Mouse (Mus musculus): ENCODE data around the gene Mfsd5. TPM values are rescaled to one million over a fixed set of nuclear protein-coding genes. Genes with fewer than 3 reads are reported as not detected.

The Mfsd5 gene
- polyA plus RNA-seq, 1 experiment from 2014 or later: 46.7 TPM

DNA sequence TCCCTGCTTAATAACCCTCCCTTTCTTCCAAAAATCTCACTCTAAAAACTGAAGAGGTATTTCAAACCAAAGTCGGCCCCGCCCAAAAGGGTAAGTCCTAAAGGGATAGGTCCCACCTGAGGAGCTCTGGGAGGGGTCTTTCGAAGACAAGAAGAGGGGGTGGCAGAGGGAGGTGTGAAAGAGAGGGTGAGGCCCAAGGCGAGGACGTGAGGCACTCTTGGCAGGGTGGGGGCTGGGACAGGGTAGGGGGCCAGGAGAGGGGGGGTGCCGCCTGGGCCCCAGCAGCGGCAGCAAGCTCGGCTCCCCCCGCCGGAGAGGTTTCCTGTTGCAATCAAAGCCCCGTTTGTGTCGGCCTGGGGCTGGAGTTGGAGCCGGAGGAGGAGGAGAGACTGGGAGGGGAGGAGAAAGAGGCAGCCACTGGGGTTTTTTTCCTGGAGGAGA, 30.0 kb upstream of the Mfsd5 start:
- no peaks in the 10 kb centered on the region for H3K36me3 ChIP-seq (ENCODE audit: poor library complexity, severe bottlenecking)
- H3K4me2 ChIP-seq: peak overlapping the region; percentile 19; the same call in 1 of the 2 replicates
- no peak overlapping the region for H3K4me3 ChIP-seq
- peaks cover 48% of the 10 kb centered on the region for H3K4me1 ChIP-seq
- H3K27me3 ChIP-seq: peaks cover 60% of the 10 kb centered on the region
- H3K27ac ChIP-seq: no peak overlapping the region
- WGBS: 2% methylated on average over 13 of the region's 13 CpGs
- no peak overlapping the region for H3K9ac ChIP-seq
- no peaks in the 10 kb centered on the region for H3K9me3 ChIP-seq (replicated peaks)
- ATAC-seq: no peak

DNA sequence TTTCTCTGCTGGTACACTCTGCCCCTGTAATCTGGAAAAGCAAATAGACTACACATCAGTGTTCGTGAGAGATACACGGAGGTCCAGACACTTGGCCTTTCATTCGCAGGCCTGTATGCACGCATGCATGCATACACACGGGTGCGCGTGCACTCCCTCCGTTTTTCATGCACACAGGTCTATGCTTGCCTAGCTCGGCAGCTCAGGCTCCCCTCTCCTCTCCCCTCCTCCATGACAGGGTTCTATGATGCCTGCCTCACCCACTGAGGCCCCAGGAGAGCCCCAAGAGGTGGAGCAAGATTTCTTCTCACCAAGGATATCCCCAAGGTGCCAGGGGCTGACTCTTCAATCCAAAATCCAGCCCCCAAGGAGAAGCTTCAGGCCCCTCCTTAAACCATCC, 29.3 kb upstream of the Mfsd5 start:
- H3K4me3 ChIP-seq: no peak overlapping the region
- H3K4me1 ChIP-seq: peaks cover 44% of the 10 kb centered on the region
- H3K9me3 ChIP-seq (replicated peaks): no peaks in the 10 kb centered on the region
- H3K36me3 ChIP-seq (ENCODE audit: poor library complexity, severe bottlenecking): no peaks in the 10 kb centered on the region
- H3K4me2 ChIP-seq: no peak overlapping the region
- no peak overlapping the region for H3K9ac ChIP-seq
- 47% methylated on average over 9 of the region's 9 CpGs for WGBS
- H3K27ac ChIP-seq: no peak overlapping the region
- no peak for ATAC-seq
- H3K27me3 ChIP-seq: peaks cover 57% of the 10 kb centered on the region

DNA sequence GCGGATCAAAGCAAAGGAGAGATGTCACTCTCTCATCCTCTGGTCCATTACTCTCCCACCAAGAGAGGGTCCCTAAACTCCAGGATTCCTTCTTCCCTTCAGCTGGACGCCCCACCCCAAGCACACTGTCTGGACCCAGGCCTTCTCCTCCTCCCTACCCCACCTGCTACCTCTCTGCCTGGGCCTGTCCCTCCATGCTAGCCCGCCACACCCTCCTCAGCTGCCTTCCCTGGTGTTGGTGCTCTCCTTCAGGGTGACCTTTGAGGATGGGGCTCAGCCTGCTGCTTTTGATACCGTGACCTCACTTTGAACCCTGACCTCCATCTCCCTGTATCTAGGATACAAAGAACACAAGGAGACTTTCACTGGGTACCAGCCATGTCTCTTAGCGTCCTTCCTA, 28.7 kb upstream of the Mfsd5 start:
- Histone ChIP-seq H3K27ac (no peak overlapping the region), H3K4me2 (no peak overlapping the region), H3K36me3 (ENCODE audit: poor library complexity, severe bottlenecking) (no peaks in the 10 kb centered on the region), H3K4me1 (peaks cover 41% of the 10 kb centered on the region), H3K9ac (no peak overlapping the region), H3K9me3 (replicated peaks) (no peaks in the 10 kb centered on the region), H3K27me3 (peaks cover 57% of the 10 kb centered on the region), H3K4me3 (no peak overlapping the region)
- ATAC-seq: no peak
- 67% methylated on average over 5 of the region's 5 CpGs for WGBS

DNA sequence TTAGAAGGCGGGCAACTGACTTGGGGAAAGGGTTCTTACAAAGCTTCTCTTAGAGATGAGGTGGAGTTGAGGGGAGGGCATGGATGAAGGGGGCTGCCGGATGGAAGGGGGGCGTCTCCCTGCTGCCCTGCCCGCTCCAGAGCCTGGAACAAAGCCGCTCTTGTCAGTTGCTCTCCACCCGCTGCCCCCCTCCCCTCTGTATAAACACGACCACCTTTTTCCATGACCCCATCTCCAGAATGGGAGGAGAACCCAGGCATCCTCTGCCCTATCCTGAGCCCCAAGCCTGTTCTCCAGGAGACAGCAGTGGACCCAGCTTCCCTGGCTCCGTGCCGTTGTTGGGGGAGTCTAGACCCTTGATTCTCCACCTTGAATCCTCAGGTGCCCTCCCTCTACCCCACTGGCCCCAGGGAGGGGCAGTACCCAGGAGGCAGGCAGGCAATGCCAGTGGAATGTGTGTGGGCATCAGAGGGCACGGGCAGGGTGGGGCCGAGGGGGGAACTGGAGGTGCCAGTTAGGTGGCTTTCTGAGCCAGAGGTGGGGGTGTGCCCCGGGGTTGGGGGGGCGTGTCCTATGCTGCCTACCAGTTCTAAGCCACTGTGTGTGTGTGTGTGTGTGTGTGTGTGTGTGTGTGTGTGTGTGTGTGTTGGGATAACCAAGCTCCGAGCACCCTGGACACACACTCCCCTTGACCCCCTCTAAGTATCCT, 23.6 kb upstream of the Mfsd5 start:
- Histone ChIP-seq H3K9ac (no peak overlapping the region), H3K4me1 (peaks cover 30% of the 10 kb centered on the region), H3K4me2 (no peak overlapping the region), H3K9me3 (replicated peaks) (no peaks in the 10 kb centered on the region), H3K27me3 (peaks cover 54% of the 10 kb centered on the region), H3K4me3 (no peak overlapping the region), H3K27ac (no peak overlapping the region), H3K36me3 (ENCODE audit: poor library complexity, severe bottlenecking) (no peaks in the 10 kb centered on the region)
- ATAC-seq: no peak
- WGBS: 50% methylated on average over 14 of the region's 14 CpGs

DNA sequence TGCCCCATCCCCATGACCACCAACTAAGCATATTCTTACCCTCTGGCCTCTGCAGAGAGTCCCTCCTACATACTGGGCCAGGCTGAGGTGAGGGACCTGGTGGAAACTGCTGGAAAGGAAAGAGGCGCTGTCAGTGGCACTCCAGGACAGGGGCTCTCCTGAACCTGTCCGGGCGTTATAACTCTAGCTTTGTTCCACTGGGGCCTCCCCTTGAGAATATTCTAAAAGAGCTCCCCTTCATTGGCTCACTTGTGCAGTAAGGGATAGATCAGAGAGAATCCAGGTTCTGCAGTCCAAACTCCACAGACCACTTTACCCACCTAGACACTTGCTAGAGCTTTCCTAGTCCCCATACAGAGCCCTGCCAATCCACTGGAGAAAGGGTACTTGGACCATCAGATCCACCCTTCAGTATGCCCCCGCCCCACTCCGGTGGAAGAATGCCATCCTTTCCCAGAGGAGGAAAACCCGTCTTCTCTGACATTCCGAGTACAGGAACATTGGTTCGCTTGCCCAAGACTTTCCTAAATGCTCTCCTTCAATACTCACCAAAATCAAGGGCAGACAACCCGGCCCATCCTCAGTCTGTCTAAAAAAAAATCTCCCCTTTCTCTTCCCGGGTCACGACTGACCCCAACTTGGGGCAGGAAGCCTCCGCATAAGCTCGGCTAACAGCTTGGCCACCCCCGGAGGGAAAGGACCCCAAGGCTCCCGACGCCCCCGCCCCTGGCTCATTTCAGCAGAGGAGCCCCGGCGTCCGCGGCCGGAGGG, 22.6 kb upstream of the Mfsd5 start:
- 10% methylated on average over 20 of the region's 22 CpGs for WGBS
- H3K9ac ChIP-seq: peak overlapping the region; percentile 70
- H3K9me3 ChIP-seq (replicated peaks): no peaks in the 10 kb centered on the region
- peaks cover 52% of the 10 kb centered on the region for H3K27me3 ChIP-seq
- H3K36me3 ChIP-seq (ENCODE audit: poor library complexity, severe bottlenecking): no peaks in the 10 kb centered on the region
- peak overlapping the region; percentile 93 for H3K4me2 ChIP-seq
- H3K4me3 ChIP-seq: peak overlapping the region; percentile 52
- no peak overlapping the region; the same call in 1 of the 2 replicates for H3K27ac ChIP-seq
- no peak for ATAC-seq
- peaks cover 30% of the 10 kb centered on the region for H3K4me1 ChIP-seq

DNA sequence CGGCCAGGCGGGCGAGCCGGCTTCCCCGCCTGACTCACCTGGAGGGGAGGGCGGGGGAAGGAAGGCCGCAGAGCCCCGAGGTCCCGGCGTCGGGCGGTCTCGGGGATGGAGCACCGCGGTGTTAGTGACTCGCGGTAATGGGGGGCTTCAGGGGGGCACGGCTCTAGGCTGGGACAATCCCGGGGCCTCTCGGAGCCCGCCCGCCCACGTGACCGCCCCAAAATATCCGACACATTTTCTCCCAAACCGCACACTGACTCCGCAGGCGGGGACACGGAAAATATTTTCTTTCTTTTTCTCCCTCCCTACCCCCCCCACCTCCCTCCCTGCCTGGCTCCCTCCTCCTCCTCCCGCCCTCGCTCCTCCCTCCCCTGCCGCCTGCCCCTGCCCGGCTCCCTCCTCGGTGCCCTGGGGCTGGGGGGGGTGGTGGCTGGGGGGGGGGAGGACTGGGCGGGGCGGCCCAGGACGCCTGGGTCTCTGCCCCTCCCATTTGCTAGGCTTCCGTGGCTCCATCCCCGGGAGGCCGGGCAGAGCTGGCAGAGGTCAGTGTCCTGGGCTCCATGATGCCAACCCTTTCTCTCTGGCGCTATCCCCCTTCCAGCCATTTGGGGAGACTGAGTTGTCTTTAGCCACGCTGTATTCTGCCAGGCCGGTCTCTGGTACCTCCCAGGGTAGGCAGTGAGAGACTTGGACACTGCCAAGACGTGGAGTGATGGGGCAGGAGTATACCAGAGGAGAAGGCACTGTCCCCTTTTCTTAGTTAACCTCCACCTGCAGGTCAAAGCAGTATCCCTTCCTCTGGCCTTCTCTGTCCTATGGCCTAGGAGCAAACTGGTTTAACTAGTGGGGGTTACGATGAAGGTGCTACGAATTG, 21.8 kb upstream of the Mfsd5 start, which contains the start of gene Rarg:
TSS of gene Rarg (minus strand) at position 316 of the 874 bp plus-strand sequence.
- under 1% methylated on average over 36 of the region's 46 CpGs for WGBS
- H3K27me3 ChIP-seq: peaks cover 57% of the 10 kb centered on the region
- H3K27ac ChIP-seq: no peak within 1 kb of the TSS; the same call in 1 of the 2 replicates

DNA sequence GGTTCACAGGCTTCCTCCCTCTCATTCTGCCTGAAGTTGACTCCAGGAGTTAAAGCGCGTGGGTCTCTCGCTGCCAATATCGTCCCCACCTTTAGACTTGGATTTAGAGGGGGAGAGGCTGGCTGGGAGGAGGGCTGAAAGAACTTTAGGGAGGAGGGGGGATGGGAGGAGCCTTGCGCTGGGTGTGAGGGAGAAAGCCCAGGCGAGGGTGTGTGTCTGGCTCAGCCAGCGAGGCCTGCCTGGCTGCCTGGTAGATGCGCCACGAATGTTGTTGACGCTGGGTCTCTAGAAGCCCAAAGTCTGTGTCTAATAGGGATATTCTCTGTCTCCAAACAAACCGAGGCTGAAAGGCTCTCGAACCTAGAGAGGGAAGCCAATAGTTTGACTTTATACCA, 21.2 kb upstream of the Mfsd5 start:
- Histone ChIP-seq H3K9ac (0 out of 2 replicates have a peak overlapping the region, but pooled peaks have one; percentile 70), H3K36me3 (ENCODE audit: poor library complexity, severe bottlenecking) (no peaks in the 10 kb centered on the region), H3K27ac (no peak overlapping the region), H3K27me3 (peaks cover 62% of the 10 kb centered on the region), H3K4me3 (peak overlapping the region; percentile 52), H3K9me3 (replicated peaks) (no peaks in the 10 kb centered on the region), H3K4me1 (peaks cover 30% of the 10 kb centered on the region), H3K4me2 (peak overlapping the region; percentile 93)
- ATAC-seq: no peak
- 7% methylated on average over 12 of the region's 12 CpGs for WGBS

More for the DNA sequence above, 21.8 kb upstream of the Mfsd5 start, which contains the start of gene Rarg:
- Histone ChIP-seq H3K36me3 (ENCODE audit: poor library complexity, severe bottlenecking) (no peaks in the 10 kb centered on the region), H3K9me3 (replicated peaks) (no peaks in the 10 kb centered on the region), H3K9ac (peak within 1 kb of the TSS; percentile 70), H3K4me2 (peak within 1 kb of the TSS; percentile 93), H3K4me3 (peak within 1 kb of the TSS; percentile 52), H3K4me1 (peaks cover 30% of the 10 kb centered on the region)
- 0 out of 2 replicates have a peak, but pooled peaks have one; percentile 39 for ATAC-seq

DNA sequence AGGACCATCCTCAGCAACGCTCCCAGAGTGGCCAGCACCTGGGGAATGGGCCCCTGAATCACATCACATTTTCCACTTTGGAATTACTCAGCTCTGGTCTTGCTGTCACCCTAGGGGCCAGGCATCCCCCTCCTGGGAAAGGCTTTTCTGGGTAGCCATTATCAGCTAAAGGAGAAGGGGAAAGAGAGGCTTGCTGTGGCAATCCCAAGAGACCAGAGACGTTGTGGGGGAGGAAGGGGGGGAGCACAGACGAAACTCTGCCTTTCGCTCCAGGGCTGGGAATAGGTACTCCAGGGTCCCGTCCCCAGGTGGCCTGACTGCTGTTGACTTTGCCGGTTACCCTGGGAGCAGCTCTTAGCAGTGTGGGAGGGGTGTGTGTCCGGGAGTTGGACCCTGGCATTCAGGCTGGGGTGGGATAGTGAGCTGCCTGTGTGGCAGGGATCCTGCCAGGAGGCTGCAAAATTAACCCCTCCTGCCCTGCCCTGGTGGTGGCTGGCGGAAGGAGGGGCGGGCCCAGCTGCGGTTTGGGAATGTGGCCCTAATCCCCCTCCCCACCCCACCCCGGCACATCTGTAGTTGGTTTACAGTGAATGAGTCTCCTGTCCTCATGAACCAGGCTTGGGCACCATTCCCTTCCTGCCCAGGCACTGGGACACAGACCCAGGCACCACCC, 20.5 kb upstream of the Mfsd5 start:
- no peaks in the 10 kb centered on the region for H3K36me3 ChIP-seq (ENCODE audit: poor library complexity, severe bottlenecking)
- H3K4me1 ChIP-seq: peaks cover 30% of the 10 kb centered on the region
- 0 out of 2 replicates have a peak overlapping the region, but pooled peaks have one; percentile 14 for H3K9ac ChIP-seq
- WGBS: 16% methylated on average over 11 of the region's 11 CpGs
- H3K27ac ChIP-seq: no peak overlapping the region
- no peaks in the 10 kb centered on the region for H3K9me3 ChIP-seq (replicated peaks)
- no peak overlapping the region for H3K4me3 ChIP-seq
- no peak overlapping the region for H3K4me2 ChIP-seq
- ATAC-seq: no peak
- peaks cover 62% of the 10 kb centered on the region for H3K27me3 ChIP-seq

DNA sequence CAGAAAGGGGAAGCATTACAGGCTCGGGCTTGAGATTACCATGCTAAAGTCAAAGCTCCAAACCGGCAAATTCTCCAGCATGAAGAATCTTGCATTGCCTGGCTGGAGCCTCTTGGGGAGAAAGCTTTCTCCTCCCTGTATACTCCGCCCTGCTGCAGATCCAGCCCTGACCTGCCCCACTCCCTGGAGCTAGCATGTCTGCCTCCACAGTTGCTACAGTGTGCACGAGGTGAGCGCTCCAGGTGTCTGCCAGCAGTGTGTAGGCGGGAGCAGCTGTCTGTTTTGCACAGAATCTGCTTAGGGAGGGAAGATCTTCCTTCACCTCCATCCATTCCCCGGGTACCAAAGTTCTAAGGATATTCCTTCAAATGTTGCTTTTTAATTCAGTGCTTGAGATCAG, 16.7 kb upstream of the Mfsd5 start:
- Histone ChIP-seq H3K9me3 (replicated peaks) (no peaks in the 10 kb centered on the region), H3K36me3 (ENCODE audit: poor library complexity, severe bottlenecking) (no peaks in the 10 kb centered on the region), H3K4me3 (no peak overlapping the region), H3K9ac (no peak overlapping the region), H3K4me2 (no peak overlapping the region), H3K27me3 (peaks cover 29% of the 10 kb centered on the region), H3K4me1 (peaks cover 15% of the 10 kb centered on the region), H3K27ac (no peak overlapping the region)
- 51% methylated on average over 7 of the region's 7 CpGs for WGBS
- ATAC-seq: no peak

DNA sequence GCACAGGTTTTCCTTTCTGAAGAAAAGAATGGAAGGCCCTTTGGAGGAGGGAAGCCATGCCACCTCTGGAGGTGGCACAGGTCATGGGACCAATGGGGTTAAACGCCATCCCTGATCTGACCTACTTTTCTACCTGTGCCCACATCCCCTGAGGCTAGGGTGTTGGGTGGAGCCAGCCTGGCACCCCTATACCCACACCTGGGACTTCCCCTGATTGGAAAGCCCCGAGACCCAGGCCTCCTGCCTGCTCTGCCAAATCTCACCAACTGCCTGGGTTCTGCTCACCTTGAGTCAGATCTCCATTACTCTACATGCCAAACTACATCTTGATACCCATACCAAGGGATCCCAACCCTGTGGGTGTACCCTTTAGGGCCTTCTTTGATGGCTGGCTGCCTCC, 16.2 kb upstream of the Mfsd5 start:
- Histone ChIP-seq H3K27ac (no peak overlapping the region), H3K9me3 (replicated peaks) (no peaks in the 10 kb centered on the region), H3K4me3 (no peak overlapping the region), H3K4me2 (no peak overlapping the region), H3K36me3 (ENCODE audit: poor library complexity, severe bottlenecking) (no peaks in the 10 kb centered on the region), H3K27me3 (peaks cover 25% of the 10 kb centered on the region), H3K4me1 (peaks cover 10% of the 10 kb centered on the region), H3K9ac (no peak overlapping the region)
- 76% methylated on average over 2 of the region's 2 CpGs for WGBS
- no peak for ATAC-seq

DNA sequence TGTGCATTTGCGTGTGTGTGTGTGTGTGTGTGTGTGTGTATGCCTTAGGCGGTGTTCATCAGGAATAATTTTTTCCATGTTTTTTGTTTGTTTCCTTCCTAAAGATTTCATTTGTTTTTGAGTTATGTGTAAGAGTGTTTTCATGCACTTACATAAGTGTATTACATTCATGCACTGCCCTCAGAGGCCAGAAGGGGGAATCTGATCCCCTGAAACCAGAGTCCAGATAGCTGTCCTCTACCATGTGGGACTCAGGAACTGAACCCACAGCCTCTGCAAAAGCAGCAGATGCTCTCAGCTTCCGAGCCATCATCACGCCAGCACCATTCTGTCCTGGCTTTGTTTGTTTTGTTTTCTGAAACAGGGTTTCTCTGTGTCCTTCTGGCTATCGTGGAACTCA, 13.7 kb upstream of the Mfsd5 start:
- 92% methylated on average over 5 of the region's 5 CpGs for WGBS
- peaks cover under 1% of the 10 kb centered on the region; the same call in 1 of the 2 replicates for H3K4me1 ChIP-seq
- H3K36me3 ChIP-seq (ENCODE audit: poor library complexity, severe bottlenecking): no peaks in the 10 kb centered on the region
- no peak overlapping the region for H3K4me2 ChIP-seq
- no peaks in the 10 kb centered on the region for H3K9me3 ChIP-seq (replicated peaks)
- H3K9ac ChIP-seq: no peak overlapping the region
- no peak for ATAC-seq
- H3K4me3 ChIP-seq: no peak overlapping the region
- no peak overlapping the region for H3K27ac ChIP-seq
- peaks cover 28% of the 10 kb centered on the region for H3K27me3 ChIP-seq
